Mouse (Mus musculus) testis, adult 10 weeks (tissue): Measurements from ENCODE around the gene Slc5a7. TPM values are rescaled to one million over a fixed set of nuclear protein-coding genes. Genes with fewer than 3 reads are reported as not detected.

ENCODE experiments used
- polyA plus RNA-seq: library from polyadenylated mRNA; stranded (reverse); fragments of 350-450 nt; fragmentation: Illumina TruSeq; extraction: RNeasy Lipid Tissue Mini Kit (QIAGEN cat#74804); gene quantifications from one replicate; pipeline ENCODE4 v1.2.3, GENCODE M21; 2014; ENCODE audit warnings: low read depth, low replicate concordance

Slc5a7 gene
- 0.04 TPM for polyA plus RNA-seq

GRCm38 (mm10) chr17:54298934-54299333 is at the start of gene Slc5a7:
Gene Slc5a7, minus strand, starts transcription at chr17:54299034.

